Mouse (Mus musculus) ES-E14 (cell line): Measurements from ENCODE around the gene Osbpl9.

Source experiments
- CHD2 ChIP-seq: IDR thresholded peaks from 2 replicates; pipeline ENCODE4 v1.6.1; 2014; ENCODE audit warnings: mild to moderate bottlenecking, low read depth, low read length, inconsistent platforms
- HCFC1 ChIP-seq: IDR thresholded peaks from 2 replicates; pipeline ENCODE4 v1.6.1; 2012; ENCODE audit warnings: low read length, inconsistent platforms, borderline replicate concordance; ENCODE audit not compliant: insufficient read depth
- MAFK ChIP-seq: IDR thresholded peaks from 2 replicates; pipeline ENCODE4 v1.6.1; 2014; ENCODE audit warnings: mild to moderate bottlenecking, low read depth, low read length, inconsistent platforms; ENCODE audit not compliant: insufficient read depth
- ZC3H11A ChIP-seq: IDR thresholded peaks from 2 replicates; pipeline ENCODE4 v1.6.1; 2012; ENCODE audit warnings: low read depth, mild to moderate bottlenecking, inconsistent platforms, low read length, borderline replicate concordance

DNA sequence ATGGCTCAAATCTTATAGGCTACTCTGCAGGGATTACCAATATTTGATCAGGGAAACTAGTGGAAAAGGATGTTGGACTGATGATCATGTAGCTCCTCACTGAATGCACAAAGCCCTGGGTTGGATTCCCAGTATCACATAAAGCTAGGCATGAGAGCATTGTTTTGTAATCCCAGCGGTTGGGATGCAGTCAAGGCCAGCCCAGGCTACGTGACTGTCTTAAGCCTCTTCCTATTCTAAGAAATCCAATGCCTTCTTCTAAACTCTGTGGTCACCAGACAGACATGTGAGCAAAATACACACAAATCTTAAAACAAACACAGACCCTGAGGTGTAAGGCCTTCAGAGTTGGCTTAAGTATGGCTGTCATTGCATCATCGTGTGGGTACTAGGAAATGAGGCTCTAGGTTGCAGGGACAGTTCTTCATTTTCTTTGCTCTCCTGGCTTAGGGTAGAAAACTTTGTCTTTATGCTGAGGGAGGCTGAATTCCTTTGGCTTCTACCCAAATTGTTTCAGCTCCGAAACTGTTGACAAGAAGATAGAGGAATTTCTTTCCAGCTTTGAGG, 142.7 kb downstream of the Osbpl9 start:
- TF ChIP-seq MAFK (no peak), HCFC1 (no peak), ZC3H11A (no peak), CHD2 (no peak)
